Mouse (Mus musculus) limb, embryonic 13.5 days (tissue): ENCODE results near the gene D3Ertd254e. TPM values are rescaled to one million over a fixed set of nuclear protein-coding genes. Genes with fewer than 3 reads are reported as not detected.
"Not testable (repeated sequence)": the region's sequence is repeated elsewhere in the genome, so short reads cannot be mapped to it uniquely, and the experiment has no call there.

Source experiments
- ATAC-seq: fragments of 200-750 bp; cut with Nextera tagmentation; 2 replicates; pipeline ENCODE4 v1.8.0; 2017; ENCODE audit warnings: low read depth, moderate number of reproducible peaks, moderate TSS enrichment; ENCODE audit not compliant: low FRiP score
- H3K27ac ChIP-seq: fragments of 300-500 bp; sonication (generic); 2 replicates; pipeline ENCODE4 v1.5.1; 2015; ENCODE audit warnings: inconsistent platforms, mild to moderate bottlenecking, moderate library complexity
- H3K27me3 ChIP-seq: fragments of 300-500 bp; sonication (generic); 2 replicates; pipeline ENCODE4 v1.6.1; 2015; ENCODE audit warnings: mild to moderate bottlenecking, inconsistent platforms
- H3K36me3 ChIP-seq: fragments of 300-500 bp; sonication (generic); 2 replicates; pipeline ENCODE4 v1.6.1; 2015; ENCODE audit warnings: inconsistent platforms, mild to moderate bottlenecking, moderate library complexity
- H3K4me1 ChIP-seq: fragments of 300-500 bp; sonication (generic); 2 replicates; pipeline ENCODE4 v1.6.1; 2015; ENCODE audit warnings: inconsistent platforms
- H3K4me2 ChIP-seq: fragments of 300-500 bp; sonication (generic); replicated peaks from 2 replicates; pipeline ENCODE4 v1.6.1; 2015; ENCODE audit warnings: inconsistent platforms, mild to moderate bottlenecking, moderate library complexity
- H3K4me3 ChIP-seq: fragments of 300-500 bp; sonication (generic); 2 replicates; pipeline ENCODE4 v1.5.1; 2015; ENCODE audit warnings: moderate library complexity, mild to moderate bottlenecking, inconsistent platforms
- H3K9ac ChIP-seq: fragments of 300-500 bp; sonication (generic); 2 replicates; pipeline ENCODE4 v1.6.1; 2015; ENCODE audit warnings: mild to moderate bottlenecking, inconsistent platforms
- H3K9me3 ChIP-seq: fragments of 300-500 bp; sonication (generic); 2 replicates; pipeline ENCODE4 v1.6.1; 2016; ENCODE audit warnings: inconsistent platforms
- WGBS: fragments of 180-500 bp; shearing (Covaris S2); methylation state at CpG from one replicate; pipeline ENCODE4 v1.1.7; 2015; 5-methylcytosine and 5-hydroxymethylcytosine counted together
- polyA plus RNA-seq: library from polyadenylated mRNA; unstranded; fragments of >200 nt; fragmentation: Nextera tagmentation; extraction: Ambion mirVana; gene quantifications from 2 replicates; pipeline ENCODE4 v1.2.1, GENCODE M21; 2015

The D3Ertd254e gene
- polyA plus RNA-seq, result 10.3 and 10.7 TPM in 2 replicates

DNA sequence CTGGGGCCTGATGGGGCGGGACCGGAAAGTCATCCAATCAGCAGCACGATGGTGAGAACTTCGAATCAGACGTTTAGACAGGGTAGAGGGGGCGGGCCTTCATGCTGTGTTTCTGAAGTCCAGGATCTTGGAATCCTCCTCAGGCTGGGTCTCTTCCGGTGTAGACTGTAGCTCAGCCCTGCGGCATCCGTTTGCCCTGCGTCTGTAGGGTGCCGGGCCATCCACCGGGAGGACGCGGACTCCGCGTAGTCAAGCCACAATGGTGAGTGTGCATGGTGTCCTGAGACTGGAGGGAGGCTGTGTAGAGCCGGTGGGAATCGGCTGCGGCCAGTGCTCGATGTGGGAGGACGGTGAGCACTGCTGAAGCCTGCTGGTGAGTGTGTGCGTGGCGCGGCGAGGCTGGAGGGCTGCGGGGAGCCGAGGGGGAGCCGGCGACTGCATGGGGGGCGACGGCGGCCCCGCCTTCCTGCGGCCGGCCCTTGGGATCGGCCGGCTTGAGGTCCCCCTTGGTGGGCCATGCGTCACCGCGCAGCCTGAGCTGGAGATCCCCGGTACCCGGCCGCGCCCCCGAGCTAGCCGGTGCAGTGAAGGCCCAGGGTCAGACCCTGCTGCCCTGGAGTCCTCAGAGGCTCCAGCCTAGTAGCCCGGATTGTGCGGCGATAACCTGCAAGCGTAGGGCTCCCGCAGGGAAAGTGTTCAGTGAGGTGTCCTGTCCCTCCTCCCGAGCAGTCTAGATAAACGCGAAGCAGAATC, at the start of gene D3Ertd254e:
Gene D3Ertd254e, plus strand, starts transcription at position 84 of the 753 bp plus-strand sequence.
- H3K27me3 ChIP-seq, result no peaks in the 10 kb centered on the region
- H3K36me3 ChIP-seq, result no peaks in the 10 kb centered on the region
- peaks cover 28% of the 10 kb centered on the region for H3K4me1 ChIP-seq
- peak within 1 kb of the TSS; percentile 74 for H3K4me3 ChIP-seq
- peak within 1 kb of the TSS; percentile 74 for H3K27ac ChIP-seq
- peak within 1 kb of the TSS; percentile 73 for H3K4me2 ChIP-seq
- under 1% methylated on average over 54 of the region's 54 CpGs for WGBS
- H3K9ac ChIP-seq, result peak within 1 kb of the TSS; percentile 90
- H3K9me3 ChIP-seq, result no peaks in the 10 kb centered on the region
- ATAC-seq, result peak; percentile 100

DNA sequence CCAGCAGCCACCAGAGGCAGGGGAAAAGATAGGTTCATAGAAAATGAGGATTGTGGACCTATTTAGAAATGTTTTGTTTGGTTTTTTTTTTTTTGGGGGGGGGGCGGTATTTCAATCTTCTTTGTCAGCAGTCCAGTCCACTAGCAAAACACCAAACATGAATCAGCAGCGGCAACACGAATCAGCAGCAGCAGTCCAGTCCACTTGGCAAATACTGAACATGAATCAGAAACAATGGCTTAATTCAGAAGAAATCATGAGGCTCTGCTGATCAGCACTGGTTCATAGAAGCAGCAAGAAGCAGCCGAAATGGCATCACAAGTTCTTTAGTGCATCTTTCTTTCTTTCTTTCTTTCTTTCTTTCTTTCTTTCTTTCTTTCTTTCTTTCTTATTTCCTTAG, 34.7 kb upstream of the D3Ertd254e start:
- no peak for ATAC-seq
- Histone ChIP-seq H3K36me3 (no peaks in the 10 kb centered on the region), H3K4me1 (peaks cover 17% of the 10 kb centered on the region), H3K27me3 (no peaks in the 10 kb centered on the region), H3K9ac (no peak overlapping the region), H3K4me2 (no peak overlapping the region), H3K4me3 (no peak overlapping the region), H3K9me3 (no peaks in the 10 kb centered on the region), H3K27ac (no peak overlapping the region)
- 81% methylated on average over 4 of the region's 4 CpGs for WGBS

DNA sequence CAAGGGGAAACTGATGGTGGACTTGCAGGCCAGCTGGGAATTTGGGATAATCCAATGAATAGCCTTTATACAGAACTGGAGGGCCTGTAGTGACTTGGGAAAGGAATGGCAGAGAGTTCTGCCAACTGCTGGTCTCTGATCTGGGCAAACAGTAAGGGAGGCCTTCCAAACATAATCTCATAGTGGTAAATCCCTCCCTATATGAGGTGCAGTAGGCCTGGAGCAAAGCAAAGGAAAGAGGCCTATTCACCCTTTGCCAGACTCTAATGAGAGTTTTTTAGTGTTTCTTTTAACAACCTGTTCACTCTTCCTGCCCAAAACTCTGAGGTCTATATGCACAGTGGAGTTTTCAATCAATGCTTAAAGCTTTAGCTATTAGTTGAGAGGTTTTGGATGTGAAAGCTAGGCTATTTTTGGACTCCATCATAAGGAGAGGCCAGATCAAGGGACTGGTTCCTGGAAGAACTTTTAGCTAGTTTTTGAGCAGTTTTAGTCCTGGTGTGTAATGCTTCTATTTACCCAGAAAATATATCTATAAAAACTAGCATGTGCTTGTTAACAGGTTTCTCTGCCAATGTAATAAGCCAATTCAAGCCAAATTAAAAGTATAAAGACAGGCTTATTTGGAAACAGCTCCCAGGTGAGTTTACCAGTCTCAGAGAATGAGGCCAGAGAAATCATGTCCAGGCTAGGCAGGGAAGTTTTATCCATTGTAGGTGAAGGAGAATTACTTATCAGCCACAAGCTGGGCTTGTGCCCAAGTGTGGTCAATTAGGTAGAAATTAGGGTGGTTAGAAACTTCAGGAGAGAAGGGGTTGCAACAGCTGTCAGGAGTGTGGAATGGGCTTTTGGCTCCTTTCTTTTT, 30.9 kb upstream of the D3Ertd254e start:
- Histone ChIP-seq H3K27ac (peak overlapping the region; percentile 79), H3K9ac (no peak overlapping the region), H3K36me3 (no peaks in the 10 kb centered on the region), H3K4me3 (no peak overlapping the region), H3K4me1 (peaks cover 20% of the 10 kb centered on the region), H3K9me3 (peaks cover 12% of the 10 kb centered on the region), H3K27me3 (no peaks in the 10 kb centered on the region), H3K4me2 (no peak overlapping the region)
- ATAC-seq, result peak; percentile 82

DNA sequence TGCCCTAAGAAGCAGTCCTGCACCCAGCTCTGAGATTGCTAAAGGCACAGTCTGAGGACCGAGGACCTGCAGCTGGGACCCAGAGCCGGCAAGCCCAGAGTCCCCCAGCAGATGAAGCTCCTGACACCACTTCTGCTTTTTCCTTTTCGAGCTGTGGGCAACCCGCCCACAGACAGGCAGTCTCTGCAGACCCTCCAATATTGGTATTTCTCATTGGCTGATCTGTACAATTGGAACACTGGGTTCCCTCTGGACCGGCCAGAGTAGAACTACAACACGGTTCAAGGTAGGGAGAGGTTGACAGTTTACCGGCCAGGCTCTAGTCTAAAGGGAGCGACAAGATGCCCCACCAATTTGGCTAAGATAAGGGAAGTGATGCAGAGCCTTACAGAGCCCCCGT, 24.6 kb upstream of the D3Ertd254e start:
- not testable (repeated sequence) for ATAC-seq, H3K9ac ChIP-seq, H3K36me3 ChIP-seq, H3K27me3 ChIP-seq, H3K4me3 ChIP-seq, H3K27ac ChIP-seq, H3K4me2 ChIP-seq, H3K4me1 ChIP-seq
- H3K9me3 ChIP-seq, result peaks cover 12% of the 10 kb centered on the region
- 93% methylated on average over 9 of the region's 9 CpGs for WGBS

DNA sequence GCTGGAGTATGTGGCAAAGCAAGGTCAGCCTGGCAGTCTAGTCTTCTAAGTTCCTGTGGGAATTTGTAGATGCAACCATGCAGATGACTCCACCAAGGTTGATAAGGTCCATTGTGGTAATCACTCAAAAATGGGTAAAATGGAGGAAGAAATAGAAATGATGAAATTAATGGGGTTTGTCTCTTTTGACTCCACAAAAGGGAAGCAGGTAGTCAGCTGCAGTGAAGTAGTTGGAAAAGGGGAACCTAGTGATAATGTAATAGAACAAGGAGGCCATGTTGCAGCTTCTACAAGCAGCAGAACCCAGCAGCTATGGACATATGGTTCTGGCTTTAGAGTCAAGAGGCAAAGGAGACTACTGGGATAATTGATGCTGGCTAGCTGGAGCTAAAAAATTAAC, 14.7 kb upstream of the D3Ertd254e start:
- Histone ChIP-seq H3K4me3 (no peak overlapping the region), H3K27me3 (no peaks in the 10 kb centered on the region), H3K36me3 (no peaks in the 10 kb centered on the region), H3K9ac (no peak overlapping the region), H3K9me3 (no peaks in the 10 kb centered on the region), H3K4me2 (no peak overlapping the region), H3K4me1 (no peaks in the 10 kb centered on the region), H3K27ac (no peak overlapping the region)
- ATAC-seq, result no peak

DNA sequence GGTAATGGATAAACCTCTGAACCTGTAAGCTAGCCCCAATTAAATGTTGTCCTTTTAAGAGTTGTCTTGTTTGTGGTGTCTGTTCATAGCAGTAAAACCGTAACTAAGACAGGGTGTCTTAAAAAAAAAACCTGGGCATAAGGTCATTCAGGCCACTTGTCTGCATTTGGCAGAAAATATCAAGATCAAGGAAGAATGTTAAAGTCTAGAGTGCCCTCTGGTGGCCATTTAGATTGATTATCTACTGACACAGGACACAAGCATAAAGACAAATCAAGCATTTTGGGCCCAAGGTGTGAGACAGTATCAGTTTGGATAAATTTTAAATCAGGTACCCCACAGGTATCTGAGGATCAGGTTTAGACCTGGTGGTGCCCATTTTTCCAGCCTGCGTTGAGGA, 13.3 kb upstream of the D3Ertd254e start:
- no peak overlapping the region for H3K9ac ChIP-seq
- no peaks in the 10 kb centered on the region for H3K36me3 ChIP-seq
- no peak overlapping the region for H3K4me3 ChIP-seq
- no peak overlapping the region for H3K4me2 ChIP-seq
- H3K4me1 ChIP-seq, result no peaks in the 10 kb centered on the region
- H3K27ac ChIP-seq, result no peak overlapping the region
- ATAC-seq, result no peak
- H3K9me3 ChIP-seq, result no peaks in the 10 kb centered on the region
- WGBS, result 44% methylated on average over 2 of the region's 2 CpGs
- H3K27me3 ChIP-seq, result no peaks in the 10 kb centered on the region

DNA sequence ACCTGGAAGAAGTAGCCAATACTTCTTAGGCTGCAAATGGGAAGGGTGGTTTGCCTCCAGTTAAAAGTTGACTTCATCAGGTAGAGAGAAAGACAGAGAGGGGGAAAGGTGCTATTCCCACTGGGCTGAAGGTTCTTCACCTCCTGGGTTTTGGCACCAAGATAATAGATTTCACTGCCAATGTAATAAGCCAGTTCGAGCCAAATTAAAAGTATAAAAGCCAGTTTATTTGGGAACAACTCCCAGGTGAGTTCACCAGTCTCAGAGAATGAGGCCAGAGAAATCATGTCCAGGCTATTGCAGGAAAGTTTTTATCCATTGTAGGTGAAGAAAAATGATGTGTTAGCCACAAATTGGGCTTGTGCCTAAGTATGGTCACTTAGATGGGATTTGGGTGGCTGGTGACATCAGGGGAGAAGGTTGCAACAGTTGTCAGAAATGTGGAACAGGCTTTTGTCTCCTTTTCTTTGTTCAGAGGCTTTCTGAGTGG, 12.6 kb upstream of the D3Ertd254e start:
- ATAC-seq, result no peak
- Histone ChIP-seq H3K27me3 (no peaks in the 10 kb centered on the region), H3K4me3 (no peak overlapping the region), H3K4me2 (no peak overlapping the region), H3K4me1 (no peaks in the 10 kb centered on the region), H3K9me3 (no peaks in the 10 kb centered on the region), H3K9ac (no peak overlapping the region), H3K36me3 (no peaks in the 10 kb centered on the region), H3K27ac (no peak overlapping the region)
- WGBS, result 65% methylated on average over 1 of the region's 1 CpGs

DNA sequence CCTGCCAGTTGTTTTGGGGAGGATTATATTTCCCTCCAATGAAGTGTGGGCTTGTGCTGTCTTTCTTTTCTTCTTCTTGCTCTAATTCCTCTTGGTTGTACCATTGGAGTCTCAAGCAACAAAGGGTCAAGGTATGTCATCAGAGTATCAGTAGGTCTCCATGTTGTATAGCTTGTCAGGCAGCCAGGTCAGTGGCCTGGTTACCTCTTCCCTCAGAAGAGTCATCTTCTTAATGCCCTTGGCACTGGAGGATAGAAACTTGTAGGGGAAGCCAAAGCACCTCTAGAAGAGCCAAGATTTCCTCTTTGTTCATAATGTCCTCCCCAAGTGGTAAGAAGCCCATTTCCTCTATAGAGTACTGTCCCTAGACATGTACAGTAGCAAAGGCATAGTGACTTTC, 11.8 kb upstream of the D3Ertd254e start:
- Histone ChIP-seq H3K36me3 (no peaks in the 10 kb centered on the region), H3K4me1 (no peaks in the 10 kb centered on the region), H3K9ac (no peak overlapping the region), H3K4me2 (no peak overlapping the region), H3K9me3 (no peaks in the 10 kb centered on the region), H3K4me3 (no peak overlapping the region), H3K27ac (no peak overlapping the region), H3K27me3 (no peaks in the 10 kb centered on the region)
- no peak for ATAC-seq

DNA sequence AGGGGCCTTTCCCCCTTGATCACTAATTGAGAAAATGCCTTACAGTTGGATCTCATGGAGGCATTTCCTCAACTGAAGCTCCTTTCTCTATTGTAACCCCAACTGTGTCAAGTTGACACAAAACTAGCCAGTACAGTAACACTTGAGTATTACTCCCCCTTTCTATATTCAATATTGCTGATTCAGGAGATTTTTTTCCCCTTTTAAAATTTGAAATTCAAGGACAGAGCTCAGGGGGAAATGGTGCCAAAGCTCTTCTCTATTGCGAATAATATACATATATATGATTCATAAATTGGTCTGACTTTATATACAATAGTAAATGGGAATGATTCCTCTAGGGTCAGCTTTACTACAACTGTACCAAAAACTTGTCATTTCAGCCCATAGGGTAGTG, 282 bp upstream of the D3Ertd254e start:
- H3K36me3 ChIP-seq, result no peaks in the 10 kb centered on the region
- H3K27me3 ChIP-seq, result no peaks in the 10 kb centered on the region
- H3K4me3 ChIP-seq, result peak overlapping the region; percentile 74
- H3K27ac ChIP-seq, result no peak overlapping the region
- no peaks in the 10 kb centered on the region for H3K9me3 ChIP-seq
- H3K4me1 ChIP-seq, result peaks cover 27% of the 10 kb centered on the region
- H3K9ac ChIP-seq, result no peak overlapping the region
- 19% methylated on average over 1 of the region's 1 CpGs for WGBS
- ATAC-seq, result no peak
- H3K4me2 ChIP-seq, result peak overlapping the region; percentile 73

- H3K4me3 ChIP-seq, result no peak overlapping the region
- no peak overlapping the region for H3K27ac ChIP-seq
- no peak for ATAC-seq
- no peak overlapping the region for H3K4me2 ChIP-seq
- peaks cover 11% of the 10 kb centered on the region for H3K36me3 ChIP-seq
- 32% methylated on average over 5 of the region's 5 CpGs for WGBS
- H3K9me3 ChIP-seq, result peaks cover 8% of the 10 kb centered on the region; the same call in 1 of the 2 replicates
- H3K4me1 ChIP-seq, result peaks cover 28% of the 10 kb centered on the region
- no peaks in the 10 kb centered on the region for H3K27me3 ChIP-seq
- H3K9ac ChIP-seq, result no peak overlapping the region
Observed at GRCm38 (mm10) chr3:36155268-36155667, 4.5 kb downstream of the D3Ertd254e start.

- Histone ChIP-seq H3K4me3 (no peak overlapping the region), H3K36me3 (peaks cover 35% of the 10 kb centered on the region), H3K27ac (no peak overlapping the region), H3K9me3 (0 out of 2 replicates have a peak, but pooled peaks cover 3% of the 10 kb centered on the region), H3K4me2 (no peak overlapping the region), H3K27me3 (no peaks in the 10 kb centered on the region), H3K9ac (no peak overlapping the region), H3K4me1 (no peaks in the 10 kb centered on the region)
- WGBS, result 94% methylated on average over 1 of the region's 1 CpGs
- ATAC-seq, result no peak
Observed at GRCm38 (mm10) chr3:36170670-36171210, 19.9 kb downstream of the D3Ertd254e start.

GRCm38 (mm10) chr3:36171348-36171747, 20.5 kb downstream of the D3Ertd254e start:
- Histone ChIP-seq H3K4me3 (no peak overlapping the region), H3K9ac (no peak overlapping the region), H3K27me3 (no peaks in the 10 kb centered on the region), H3K36me3 (peaks cover 29% of the 10 kb centered on the region), H3K27ac (no peak overlapping the region), H3K4me2 (no peak overlapping the region), H3K9me3 (no peaks in the 10 kb centered on the region), H3K4me1 (no peaks in the 10 kb centered on the region)
- 87% methylated on average over 1 of the region's 1 CpGs for WGBS
- ATAC-seq, result no peak
